Mouse (Mus musculus): Measurements from ENCODE around the gene Hhat.

DNA sequence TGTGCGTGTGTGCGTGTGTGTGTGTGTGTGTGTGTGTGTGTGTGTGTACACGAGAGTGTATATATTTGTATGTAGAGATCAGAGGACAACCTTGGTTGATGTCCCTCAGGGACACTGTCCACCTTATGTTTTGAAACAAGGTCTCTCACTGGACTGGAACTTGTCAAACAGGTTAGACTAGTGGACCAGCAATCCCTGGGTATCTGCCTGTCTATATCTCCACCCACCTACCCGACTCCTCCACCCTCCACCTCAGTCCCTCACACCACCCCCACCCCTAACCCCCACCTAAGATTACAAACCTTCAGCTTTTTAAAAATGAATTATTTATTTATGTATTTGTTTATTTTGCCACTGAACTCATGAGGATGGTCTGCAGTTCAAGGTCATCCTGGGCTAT, 16.8 kb downstream of the Hhat start:
- TF ChIP-seq CTCF (conservative IDR thresholded peaks at IDR 0.05; ENCODE audit: low read length) (no peak), NANOG (IDR thresholded peaks at IDR 0.05; ENCODE audit: borderline replicate concordance, low read length) (no peak), POU5F1 (IDR thresholded peaks at IDR 0.05; ENCODE audit: borderline replicate concordance, low read length) (no peak)

All from E14TG2a.4 (cell line).